Mouse (Mus musculus): ENCODE data around the gene Hebp2. TPM values are rescaled to one million over a fixed set of nuclear protein-coding genes. Genes with fewer than 3 reads are reported as not detected.
"Not testable (repeated sequence)": the region's sequence is repeated elsewhere in the genome, so short reads cannot be mapped to it uniquely, and the experiment has no call there.

Hebp2 gene
- 15.5 and 16.0 TPM in 2 replicates for polyA plus RNA-seq (2016; fragmentation: Nextera tagmentation; extraction: Ambion mirVana)

DNA sequence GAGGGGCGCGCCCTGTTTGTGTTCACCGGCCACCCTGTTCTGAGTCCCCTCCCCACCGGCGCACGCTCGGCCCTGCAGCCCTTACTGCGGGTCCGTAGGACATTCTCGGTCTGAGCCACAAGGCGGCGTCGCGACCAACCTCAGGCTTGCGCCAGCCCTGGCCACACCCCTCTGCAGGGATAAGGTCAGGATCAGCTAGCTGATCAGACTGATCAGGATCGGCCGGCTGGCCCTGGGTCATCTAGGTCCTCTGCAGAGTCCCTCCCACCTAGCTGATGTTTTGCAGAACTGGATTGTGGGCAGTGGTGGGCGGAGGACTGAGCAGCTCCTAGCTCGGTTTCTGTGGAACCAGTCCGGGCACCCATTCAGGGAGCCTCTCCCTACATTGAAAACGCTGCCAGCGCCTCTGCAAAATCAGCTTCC, at the start of gene Hebp2:
Gene Hebp2 (minus strand): TSS at position 264 of the 423 bp plus-strand sequence.
- H3K9me3 ChIP-seq = no peaks in the 10 kb centered on the region
- peak; percentile 91 for DNase-seq (ENCODE audit: low spot score)
- H3K4me3 ChIP-seq = peak within 1 kb of the TSS; percentile 73
- H3K4me1 ChIP-seq = peaks cover 23% of the 10 kb centered on the region
- H3K27ac ChIP-seq (replicated peaks) = peak within 1 kb of the TSS; percentile 84
- no peaks in the 10 kb centered on the region for H3K36me3 ChIP-seq (replicated peaks)
- under 1% methylated on average over 22 of the region's 22 CpGs for WGBS
- H3K27me3 ChIP-seq (replicated peaks; ENCODE audit: low read depth, poor library complexity, severe bottlenecking) = peaks cover 18% of the 10 kb centered on the region

DNA sequence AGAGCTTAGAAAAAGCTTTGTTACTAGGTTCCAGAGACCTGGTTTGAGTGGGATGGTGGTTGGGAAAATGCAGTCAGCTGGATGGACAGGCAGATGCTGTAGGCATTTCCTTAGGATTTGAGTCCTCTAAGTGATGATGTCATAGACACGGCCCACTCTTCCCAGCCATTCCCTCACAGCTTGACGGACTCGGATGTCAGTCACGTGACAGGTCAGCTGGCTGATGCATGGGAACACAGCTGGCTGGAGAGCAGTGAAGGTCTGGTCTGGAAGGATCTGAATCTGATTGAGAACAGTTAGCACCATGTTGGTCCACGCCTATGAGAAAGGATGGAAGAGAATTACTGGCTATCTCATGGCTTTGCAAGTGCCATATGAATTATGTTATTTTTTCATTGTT, 43.6 kb upstream of the Hebp2 start:
- Histone ChIP-seq H3K36me3 (replicated peaks) (no peaks in the 10 kb centered on the region), H3K27ac (replicated peaks) (no peak overlapping the region), H3K4me3 (no peak overlapping the region), H3K27me3 (replicated peaks; ENCODE audit: low read depth, poor library complexity, severe bottlenecking) (0 out of 2 replicates have a peak, but pooled peaks cover 3% of the 10 kb centered on the region), H3K9me3 (no peaks in the 10 kb centered on the region), H3K4me1 (0 out of 2 replicates have a peak, but pooled peaks cover 7% of the 10 kb centered on the region)
- no peak for DNase-seq (ENCODE audit: low spot score)
- WGBS = 88% methylated on average over 5 of the region's 5 CpGs

DNA sequence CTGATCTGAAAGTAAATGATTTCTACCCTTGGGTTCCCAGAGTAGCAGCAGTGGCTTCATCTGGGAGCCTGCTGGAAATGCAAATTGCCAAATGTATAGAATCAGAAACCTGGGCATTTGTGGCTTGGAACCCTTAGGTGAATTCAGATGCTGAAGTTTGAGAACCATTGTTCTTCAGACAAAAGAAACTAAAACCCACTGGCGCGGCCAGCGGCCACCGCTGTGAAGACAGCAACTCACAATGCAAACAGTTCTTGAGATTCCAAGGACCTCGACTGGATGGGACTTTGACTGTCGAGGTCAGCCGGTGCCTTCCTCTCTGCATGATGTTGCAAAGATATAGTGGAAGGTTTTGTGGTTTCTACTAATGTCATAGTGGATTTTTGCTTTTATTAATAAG, 38.3 kb upstream of the Hebp2 start:
- Histone ChIP-seq H3K36me3 (replicated peaks) (no peaks in the 10 kb centered on the region), H3K27ac (replicated peaks) (no peak overlapping the region), H3K4me1 (no peaks in the 10 kb centered on the region), H3K4me3 (no peak overlapping the region), H3K9me3 (no peaks in the 10 kb centered on the region), H3K27me3 (replicated peaks; ENCODE audit: low read depth, poor library complexity, severe bottlenecking) (0 out of 2 replicates have a peak, but pooled peaks cover 3% of the 10 kb centered on the region)
- DNase-seq (ENCODE audit: low spot score) = no peak
- 10% methylated on average over 7 of the region's 7 CpGs for WGBS

DNA sequence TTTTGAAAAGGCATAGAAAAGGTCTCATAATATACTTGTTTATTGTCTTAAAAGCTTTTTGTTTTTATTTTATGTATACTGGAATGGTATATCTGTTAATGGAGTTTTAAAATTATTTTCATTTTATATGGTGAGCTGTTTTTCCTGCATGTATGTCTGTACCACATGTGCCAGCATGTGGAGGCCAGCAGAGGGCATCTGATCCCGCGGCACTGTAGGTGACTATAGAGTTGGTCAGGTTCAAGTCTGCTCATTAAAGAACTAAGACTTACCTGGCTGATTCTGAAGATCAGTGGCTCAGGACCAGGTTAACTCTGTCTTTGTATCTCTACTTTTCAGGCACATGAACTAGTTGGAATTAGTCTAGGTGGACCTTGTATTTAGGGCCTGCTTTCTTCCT, 26.7 kb upstream of the Hebp2 start:
- DNase-seq (ENCODE audit: low spot score) = no peak
- WGBS = 56% methylated on average over 2 of the region's 2 CpGs
- 0 out of 2 replicates have a peak, but pooled peaks cover 3% of the 10 kb centered on the region for H3K9me3 ChIP-seq
- H3K27ac ChIP-seq (replicated peaks) = no peak overlapping the region
- no peaks in the 10 kb centered on the region for H3K4me1 ChIP-seq
- H3K4me3 ChIP-seq = no peak overlapping the region
- no peaks in the 10 kb centered on the region for H3K36me3 ChIP-seq (replicated peaks)
- no peaks in the 10 kb centered on the region for H3K27me3 ChIP-seq (replicated peaks; ENCODE audit: low read depth, poor library complexity, severe bottlenecking)

DNA sequence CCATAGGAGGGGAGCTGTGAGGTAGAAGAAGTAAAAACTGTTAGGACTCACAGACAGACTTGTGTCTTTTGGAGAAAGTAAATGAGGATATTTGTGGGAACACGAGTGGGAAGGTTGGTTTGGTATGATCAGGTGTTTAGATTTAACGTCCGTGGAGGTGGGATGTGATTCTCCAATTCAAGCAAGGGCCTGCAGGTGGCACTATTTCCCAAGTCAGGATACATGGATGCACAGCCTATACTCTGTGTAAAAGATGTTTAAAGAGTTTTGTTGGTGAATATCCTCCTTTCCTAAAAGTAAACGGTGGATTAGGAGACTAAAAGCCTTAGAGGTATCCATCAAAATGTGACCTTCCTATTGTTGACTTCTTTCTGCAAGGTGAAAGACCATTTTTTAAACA, 17.1 kb upstream of the Hebp2 start:
- no peak overlapping the region for H3K27ac ChIP-seq (replicated peaks)
- no peak overlapping the region for H3K4me3 ChIP-seq
- peak; percentile 37 for DNase-seq (ENCODE audit: low spot score)
- 10% methylated on average over 4 of the region's 4 CpGs for WGBS
- no peaks in the 10 kb centered on the region for H3K36me3 ChIP-seq (replicated peaks)
- no peaks in the 10 kb centered on the region for H3K27me3 ChIP-seq (replicated peaks; ENCODE audit: low read depth, poor library complexity, severe bottlenecking)
- no peaks in the 10 kb centered on the region for H3K4me1 ChIP-seq
- no peaks in the 10 kb centered on the region for H3K9me3 ChIP-seq

DNA sequence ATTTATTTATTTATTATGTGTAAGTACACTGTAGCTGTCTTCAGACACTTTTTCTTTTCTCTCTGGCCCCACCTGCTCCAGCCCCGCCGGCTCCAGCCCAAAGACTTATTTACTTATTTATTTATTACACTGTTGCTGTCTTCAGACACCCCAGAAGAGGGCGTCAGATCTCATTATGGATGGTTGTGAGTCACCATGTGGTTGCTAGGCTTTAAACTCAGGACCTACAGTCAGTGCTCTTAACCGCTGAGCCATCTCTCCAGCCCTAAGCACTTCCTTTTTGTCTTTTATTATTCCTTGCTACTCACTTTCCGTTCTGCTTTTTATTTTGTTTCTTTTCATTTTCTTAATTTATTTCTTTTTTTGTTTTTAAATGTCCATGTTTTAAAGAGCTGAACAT, 15.6 kb upstream of the Hebp2 start:
- DNase-seq (ENCODE audit: low spot score) = no peak
- no peak overlapping the region for H3K27ac ChIP-seq (replicated peaks)
- H3K4me3 ChIP-seq = no peak overlapping the region
- WGBS = 53% methylated on average over 5 of the region's 5 CpGs
- H3K9me3 ChIP-seq = no peaks in the 10 kb centered on the region
- no peaks in the 10 kb centered on the region for H3K4me1 ChIP-seq
- H3K27me3 ChIP-seq (replicated peaks; ENCODE audit: low read depth, poor library complexity, severe bottlenecking) = no peaks in the 10 kb centered on the region
- no peaks in the 10 kb centered on the region for H3K36me3 ChIP-seq (replicated peaks)

DNA sequence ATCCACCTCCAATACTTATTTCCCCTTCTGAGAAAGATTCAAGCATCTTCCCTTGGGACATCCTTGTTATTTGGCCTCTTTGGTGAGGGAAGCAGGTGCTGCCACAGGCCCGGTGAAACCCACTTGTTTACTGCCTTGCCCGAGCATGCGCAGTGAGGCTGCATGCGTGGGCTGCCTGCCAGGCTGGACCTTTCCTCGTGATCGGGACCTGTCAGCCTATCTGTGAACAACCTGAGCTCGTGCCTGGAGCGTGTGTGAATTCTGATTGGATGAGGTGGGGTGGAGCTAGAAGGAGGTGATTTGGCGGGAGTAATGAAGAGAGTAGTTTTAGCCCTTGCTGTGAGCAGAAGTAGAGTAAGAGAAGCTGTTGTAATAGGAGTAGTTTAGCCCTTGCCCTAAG, 13.2 kb upstream of the Hebp2 start:
- H3K4me1 ChIP-seq; DNase-seq (ENCODE audit: low spot score); H3K27ac ChIP-seq (replicated peaks); H3K9me3 ChIP-seq; H3K4me3 ChIP-seq; H3K36me3 ChIP-seq (replicated peaks); H3K27me3 ChIP-seq (replicated peaks; ENCODE audit: low read depth, poor library complexity, severe bottlenecking): not testable (repeated sequence)
- WGBS = 86% methylated on average over 9 of the region's 9 CpGs

DNA sequence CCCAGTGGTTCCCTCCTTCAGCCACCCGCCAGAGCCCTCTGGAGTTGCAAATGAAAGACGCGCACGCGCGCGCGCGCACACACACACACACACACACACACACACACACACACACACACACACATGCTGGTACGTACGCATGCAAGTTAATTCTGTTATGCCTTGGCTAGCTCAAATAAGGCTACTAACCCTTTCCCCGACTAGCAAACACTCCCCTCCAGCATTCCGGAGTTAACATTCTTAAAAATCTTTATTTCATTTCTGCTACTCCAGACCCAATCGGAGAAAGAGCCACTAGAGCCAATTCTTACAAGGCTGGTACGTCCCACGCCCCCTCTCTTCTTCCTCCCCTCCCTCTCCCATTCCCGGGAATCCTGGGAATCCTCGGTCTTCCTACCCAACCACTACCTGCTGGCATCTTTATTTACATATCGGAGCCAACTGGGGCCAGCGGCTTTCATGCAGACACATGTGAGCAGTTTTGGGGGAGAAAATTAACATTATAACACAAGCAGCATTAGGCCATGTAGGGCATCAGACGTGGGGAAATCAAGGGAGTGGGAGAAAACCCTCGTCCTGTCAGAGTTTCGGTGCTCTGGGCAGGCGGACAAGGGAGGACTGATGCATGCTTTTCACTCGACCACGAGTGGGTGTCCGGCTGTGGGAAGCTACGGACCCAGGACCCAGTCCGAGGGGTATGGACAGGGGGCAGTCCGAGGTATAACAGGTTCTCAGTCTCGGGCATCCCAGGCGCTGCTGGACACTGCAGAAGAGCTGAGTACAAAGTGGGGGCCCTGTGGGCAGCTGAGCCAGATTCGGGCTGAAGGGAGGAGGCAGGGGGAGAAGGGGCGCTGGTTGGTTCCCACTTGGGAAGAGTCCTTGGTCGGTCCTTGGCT, 3.7 kb upstream of the Hebp2 start:
- Histone ChIP-seq H3K36me3 (replicated peaks) (no peaks in the 10 kb centered on the region), H3K4me3 (peak overlapping the region; percentile 59), H3K9me3 (no peaks in the 10 kb centered on the region), H3K27ac (replicated peaks) (0 out of 2 replicates have a peak overlapping the region, but pooled peaks have one; percentile 41), H3K4me1 (peaks cover 23% of the 10 kb centered on the region), H3K27me3 (replicated peaks; ENCODE audit: low read depth, poor library complexity, severe bottlenecking) (peaks cover 18% of the 10 kb centered on the region)
- DNase-seq (ENCODE audit: low spot score) = peak; percentile 70
- 4% methylated on average over 35 of the region's 35 CpGs for WGBS

DNA sequence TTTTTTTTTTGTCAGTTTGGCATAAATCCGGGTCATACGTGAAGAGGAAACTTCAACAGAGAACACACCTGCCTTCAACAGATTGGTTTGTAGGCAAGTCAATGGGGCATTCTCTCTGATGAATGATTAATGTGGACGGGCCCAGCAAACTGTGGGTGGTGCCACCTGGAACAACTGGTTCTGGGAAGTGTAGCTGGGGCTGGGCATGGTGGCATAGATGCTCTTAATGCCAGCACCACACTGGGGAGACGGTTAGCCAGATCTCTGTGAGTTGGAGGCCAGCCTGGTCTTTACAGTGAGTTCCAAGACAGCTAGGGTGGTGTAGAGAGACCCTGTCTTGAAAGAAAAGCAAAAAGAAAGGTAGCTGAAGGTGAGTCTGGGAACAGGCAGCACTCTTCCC, 1.5 kb upstream of the Hebp2 start:
- Histone ChIP-seq H3K36me3 (replicated peaks) (no peaks in the 10 kb centered on the region), H3K27ac (replicated peaks) (no peak overlapping the region), H3K4me3 (no peak overlapping the region), H3K27me3 (replicated peaks; ENCODE audit: low read depth, poor library complexity, severe bottlenecking) (peaks cover 18% of the 10 kb centered on the region), H3K4me1 (peaks cover 23% of the 10 kb centered on the region), H3K9me3 (no peaks in the 10 kb centered on the region)
- 87% methylated on average over 4 of the region's 4 CpGs for WGBS
- no peak for DNase-seq (ENCODE audit: low spot score)

DNA sequence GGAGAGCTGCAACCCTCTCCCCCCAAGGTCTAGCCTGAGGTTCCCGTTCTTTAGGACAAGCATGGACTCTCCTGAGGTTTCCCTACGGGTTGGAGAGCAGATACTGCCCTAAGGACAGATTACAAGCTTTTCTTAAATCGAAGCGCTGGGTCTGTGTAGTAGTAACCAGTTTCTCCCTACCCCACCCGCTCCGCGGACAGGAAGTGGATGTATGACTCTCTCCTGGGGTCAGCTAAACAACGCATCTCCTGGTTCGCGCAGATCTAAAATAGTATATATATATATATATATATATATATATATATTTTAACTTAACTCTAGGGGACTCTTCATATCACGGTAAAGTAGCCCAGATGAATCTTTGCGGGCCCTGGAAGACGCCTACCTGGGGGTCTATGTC, 567 bp downstream of the Hebp2 start:
- Histone ChIP-seq H3K27ac (replicated peaks) (peak overlapping the region; percentile 84), H3K4me1 (peaks cover 23% of the 10 kb centered on the region), H3K36me3 (replicated peaks) (no peaks in the 10 kb centered on the region), H3K27me3 (replicated peaks; ENCODE audit: low read depth, poor library complexity, severe bottlenecking) (peaks cover 16% of the 10 kb centered on the region), H3K9me3 (no peaks in the 10 kb centered on the region), H3K4me3 (peak overlapping the region; percentile 73)
- WGBS = 8% methylated on average over 13 of the region's 13 CpGs
- DNase-seq (ENCODE audit: low spot score) = no peak

DNA sequence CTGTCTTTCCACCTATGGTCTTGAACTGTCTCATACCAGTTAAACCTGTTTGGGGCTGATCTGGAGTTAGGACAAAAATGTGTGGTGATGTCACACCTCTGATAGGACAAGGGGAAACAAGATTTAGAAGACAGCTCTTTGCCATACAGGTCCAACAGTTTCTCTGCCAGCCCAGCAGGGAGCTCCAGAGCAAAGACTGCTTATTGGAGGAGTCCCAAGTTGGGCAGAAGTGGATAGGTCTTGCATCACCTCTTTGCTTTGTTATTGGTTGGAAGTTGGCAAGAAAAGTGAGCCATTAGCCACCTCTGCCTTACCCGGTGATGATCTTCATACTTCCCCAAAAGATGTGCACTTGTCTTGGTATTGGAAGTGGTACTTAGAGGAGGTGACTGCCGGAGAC, 9.0 kb downstream of the Hebp2 start:
- 86% methylated on average over 2 of the region's 2 CpGs for WGBS
- Histone ChIP-seq H3K27me3 (replicated peaks; ENCODE audit: low read depth, poor library complexity, severe bottlenecking) (0 out of 2 replicates have a peak, but pooled peaks cover under 1% of the 10 kb centered on the region), H3K9me3 (no peaks in the 10 kb centered on the region), H3K27ac (replicated peaks) (no peak overlapping the region), H3K36me3 (replicated peaks) (peaks cover 33% of the 10 kb centered on the region), H3K4me3 (no peak overlapping the region), H3K4me1 (no peaks in the 10 kb centered on the region)
- no peak for DNase-seq (ENCODE audit: low spot score)

DNA sequence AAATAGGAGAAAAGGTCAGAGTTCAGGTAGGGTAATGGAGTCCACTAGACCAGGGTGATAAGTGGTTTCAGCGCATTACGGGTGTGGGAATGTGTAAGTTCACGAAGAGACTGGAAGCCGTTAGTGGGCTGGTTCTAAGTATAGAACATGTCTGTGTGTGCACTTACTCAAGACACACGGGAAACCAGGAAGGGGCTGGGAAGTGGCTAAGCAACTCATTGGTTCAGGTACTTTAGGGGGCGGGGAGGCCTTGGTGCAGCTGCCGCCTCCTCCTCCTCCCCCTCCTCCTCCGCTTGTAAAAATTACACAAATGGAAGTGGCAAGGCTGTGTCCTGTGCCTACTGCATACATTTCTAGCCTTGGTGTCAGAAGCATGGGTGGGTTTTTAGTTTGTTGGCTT, 13.6 kb downstream of the Hebp2 start:
- Histone ChIP-seq H3K27me3 (replicated peaks; ENCODE audit: low read depth, poor library complexity, severe bottlenecking) (peaks cover 6% of the 10 kb centered on the region; the same call in 1 of the 2 replicates), H3K4me1 (peaks cover under 1% of the 10 kb centered on the region), H3K36me3 (replicated peaks) (peaks cover 45% of the 10 kb centered on the region), H3K9me3 (no peaks in the 10 kb centered on the region), H3K4me3 (no peak overlapping the region), H3K27ac (replicated peaks) (no peak overlapping the region)
- DNase-seq (ENCODE audit: low spot score) = no peak
- WGBS = 65% methylated on average over 8 of the region's 8 CpGs

DNA sequence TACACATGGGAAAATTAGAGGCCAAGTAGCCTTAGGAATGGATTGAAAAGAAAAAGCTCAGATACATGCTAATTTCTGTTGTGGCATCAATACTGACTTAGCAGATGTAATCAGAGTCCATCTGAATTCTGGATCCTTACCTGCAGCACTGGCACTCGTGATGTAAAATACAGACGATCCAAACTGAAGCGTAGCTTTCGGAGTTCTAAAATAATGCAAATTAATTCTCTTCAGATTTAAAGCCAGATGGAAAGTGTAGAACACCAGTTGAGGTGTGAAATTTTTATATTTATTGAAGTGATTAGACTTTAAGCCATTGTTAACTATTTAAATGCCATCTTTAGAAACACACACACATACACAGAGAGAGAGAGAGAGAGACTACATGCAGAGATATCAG, 15.7 kb downstream of the Hebp2 start:
- no peaks in the 10 kb centered on the region for H3K9me3 ChIP-seq
- H3K4me3 ChIP-seq = no peak overlapping the region
- DNase-seq (ENCODE audit: low spot score) = no peak
- H3K36me3 ChIP-seq (replicated peaks) = peaks cover 50% of the 10 kb centered on the region
- H3K27ac ChIP-seq (replicated peaks) = no peak overlapping the region
- peaks cover 22% of the 10 kb centered on the region for H3K4me1 ChIP-seq
- H3K27me3 ChIP-seq (replicated peaks; ENCODE audit: low read depth, poor library complexity, severe bottlenecking) = peaks cover 6% of the 10 kb centered on the region; the same call in 1 of the 2 replicates
- 97% methylated on average over 4 of the region's 4 CpGs for WGBS

Measured in embryonic facial prominence, embryonic 10.5 days (tissue).